Mouse (Mus musculus) CH12.LX (cell line): Measurements from ENCODE around the gene Ppp4r3b. TPM values are rescaled to one million over a fixed set of nuclear protein-coding genes. Genes with fewer than 3 reads are reported as not detected.

ENCODE experiments used
- DNase-seq: peaks from one replicate; pipeline ENCODE4 v3.0.0-alpha.2; 2013; ENCODE audit errors: extremely low read depth
- H3K27ac ChIP-seq: 2 replicates; pipeline ENCODE4 v1.5.1; 2012; ENCODE audit warnings: low read depth, mild to moderate bottlenecking, control low read depth, moderate library complexity; ENCODE audit not compliant: insufficient read depth
- H3K27me3 ChIP-seq: replicated peaks from 2 replicates; pipeline ENCODE3; 2012; ENCODE audit warnings: inconsistent platforms
- H3K36me3 ChIP-seq, 2 experiments: replicated peaks in 1 of 2; 2 replicates each; pipeline versions ENCODE3 to v1.6.1; 2012; ENCODE audit warnings: inconsistent platforms in 1 of 2, low read length in 1 of 2, mild to moderate bottlenecking in 1 of 2, mixed read lengths in 1 of 2, moderate library complexity in 1 of 2; ENCODE audit not compliant: control insufficient read depth in 1 of 2, insufficient read depth in 1 of 2
- H3K4me1 ChIP-seq, 2 experiments: 2 replicates each; pipeline ENCODE4 v1.6.1; 2012; ENCODE audit warnings: inconsistent platforms in 1 of 2, moderate library complexity in 1 of 2; ENCODE audit not compliant: insufficient read depth in 2 of 2, control insufficient read depth in 1 of 2
- H3K4me2 ChIP-seq: 2 replicates; pipeline ENCODE4 v1.6.1; 2012; ENCODE audit warnings: low read depth, mild to moderate bottlenecking, control low read depth; ENCODE audit not compliant: poor library complexity, insufficient read depth, severe bottlenecking
- H3K4me3 ChIP-seq, 3 experiments: fragments of 150-350 bp in 1 of 3; sonication (generic) in 1 of 3; replicated peaks in 1 of 3; 2 replicates each; pipeline versions ENCODE3 to v1.5.1; 2011 to 2012; ENCODE audit warnings: low read depth in 2 of 3, low read length in 2 of 3, mild to moderate bottlenecking in 2 of 3, moderate library complexity in 2 of 3, control low read depth in 1 of 3, improper control_type of control experiment in 1 of 3, inconsistent platforms in 1 of 3, mixed read lengths in 1 of 3; ENCODE audit not compliant: poor library complexity in 1 of 3
- H3K79me2 ChIP-seq: replicated peaks from 2 replicates; pipeline ENCODE4 v1.6.1; 2012; ENCODE audit warnings: mild to moderate bottlenecking, moderate library complexity; ENCODE audit not compliant: control insufficient read depth, poor library complexity, insufficient read depth, severe bottlenecking; ENCODE audit errors: extremely low read depth
- H3K9ac ChIP-seq: 2 replicates; pipeline ENCODE4 v1.6.1; 2012; ENCODE audit warnings: low read depth, mild to moderate bottlenecking, control low read depth, moderate library complexity; ENCODE audit not compliant: insufficient read depth
- H3K9me3 ChIP-seq: replicated peaks from 2 replicates; pipeline ENCODE3; 2012; ENCODE audit warnings: low read length, inconsistent platforms, mixed read lengths
- CHD2 ChIP-seq: IDR thresholded peaks from 2 replicates; pipeline ENCODE4 v1.6.1; 2011; ENCODE audit warnings: low read length, improper control_type of control experiment
- CTCF ChIP-seq, 2 experiments: IDR thresholded peaks in 1 of 2; conservative IDR thresholded peaks in 1 of 2; 2 replicates each; pipeline ENCODE4 v1.5.1; 2011 to 2012; ENCODE audit warnings: low read depth in 2 of 2, low read length in 2 of 2, improper control_type of control experiment in 1 of 2, inconsistent platforms in 1 of 2, mild to moderate bottlenecking in 1 of 2, moderate library complexity in 1 of 2
- EP300 ChIP-seq: IDR thresholded peaks from 2 replicates; pipeline ENCODE4 v1.6.1; 2011; ENCODE audit warnings: low read length, improper control_type of control experiment
- ETS1 ChIP-seq: conservative IDR thresholded peaks from 2 replicates; pipeline ENCODE4 v1.6.1; 2012; ENCODE audit warnings: low read depth, mild to moderate bottlenecking, inconsistent platforms, low read length, improper control_type of control experiment, moderate library complexity
- GABPA ChIP-seq: IDR thresholded peaks from 2 replicates; pipeline ENCODE4 v1.6.1; 2012; ENCODE audit warnings: low read depth, low read length, improper control_type of control experiment, inconsistent platforms; ENCODE audit not compliant: insufficient replicate concordance
- HCFC1 ChIP-seq: IDR thresholded peaks from 2 replicates; pipeline ENCODE4 v1.6.1; 2012; ENCODE audit warnings: low read depth, mild to moderate bottlenecking, inconsistent platforms, low read length, improper control_type of control experiment
- IRF4 ChIP-seq: IDR thresholded peaks from 2 replicates; pipeline ENCODE4 v1.6.1; 2014; ENCODE audit warnings: low read depth, mild to moderate bottlenecking, inconsistent platforms, low read length, improper control_type of control experiment
- JUND ChIP-seq: conservative IDR thresholded peaks from 2 replicates; pipeline ENCODE4 v1.6.1; 2011; ENCODE audit warnings: low read depth, low read length, improper control_type of control experiment
- KAT2A ChIP-seq: IDR thresholded peaks from 2 replicates; pipeline ENCODE4 v1.6.1; 2012; ENCODE audit warnings: low read length, improper control_type of control experiment, inconsistent platforms; ENCODE audit not compliant: insufficient replicate concordance
- MAFK ChIP-seq: IDR thresholded peaks from 2 replicates; pipeline ENCODE4 v1.6.1; 2011; ENCODE audit warnings: low read length, improper control_type of control experiment; ENCODE audit not compliant: insufficient replicate concordance
- MAZ ChIP-seq: IDR thresholded peaks from 2 replicates; pipeline ENCODE4 v1.6.1; 2012; ENCODE audit warnings: low read depth, mild to moderate bottlenecking, inconsistent platforms, low read length, improper control_type of control experiment, moderate library complexity
- MEF2A ChIP-seq: IDR thresholded peaks from 2 replicates; pipeline ENCODE4 v1.6.1; 2014; ENCODE audit warnings: low read depth, mild to moderate bottlenecking, inconsistent platforms, low read length, improper control_type of control experiment, borderline replicate concordance
- MXI1 ChIP-seq: IDR thresholded peaks from 2 replicates; pipeline ENCODE4 v1.6.1; 2011; ENCODE audit warnings: mild to moderate bottlenecking, low read depth, low read length, improper control_type of control experiment
- MYC ChIP-seq: IDR thresholded peaks from 2 replicates; pipeline ENCODE4 v1.6.1; 2011; ENCODE audit warnings: low read depth, mild to moderate bottlenecking, improper control_type of control experiment, low read length
- POLR2A ChIP-seq: IDR thresholded peaks from 2 replicates; pipeline ENCODE4 v1.6.1; 2011; ENCODE audit warnings: low read depth, mild to moderate bottlenecking, improper control_type of control experiment, low read length
- POLR2AphosphoS2 ChIP-seq: IDR thresholded peaks from 2 replicates; pipeline ENCODE4 v1.6.1; 2011; ENCODE audit warnings: low read depth, low read length, improper control_type of control experiment
- RAD21 ChIP-seq: IDR thresholded peaks from 2 replicates; pipeline ENCODE4 v1.6.1; 2011; ENCODE audit warnings: low read depth, mild to moderate bottlenecking, low read length, improper control_type of control experiment, moderate library complexity
- SMC3 ChIP-seq: IDR thresholded peaks from 2 replicates; pipeline ENCODE4 v1.6.1; 2011; ENCODE audit warnings: low read depth, low read length, improper control_type of control experiment
- TBP ChIP-seq: conservative IDR thresholded peaks from 2 replicates; pipeline ENCODE4 v1.6.1; 2011; ENCODE audit warnings: low read depth, low read length, improper control_type of control experiment
- TCF12 ChIP-seq: IDR thresholded peaks from 2 replicates; pipeline ENCODE4 v1.6.1; 2014; ENCODE audit warnings: low read depth, mild to moderate bottlenecking, inconsistent platforms, low read length, improper control_type of control experiment
- USF1 ChIP-seq: IDR thresholded peaks from 2 replicates; pipeline ENCODE4 v1.6.1; 2014; ENCODE audit warnings: low read depth, mild to moderate bottlenecking, inconsistent platforms, low read length, improper control_type of control experiment
- ZC3H11A ChIP-seq: IDR thresholded peaks from 2 replicates; pipeline ENCODE4 v1.6.1; 2012; ENCODE audit warnings: low read depth, mild to moderate bottlenecking, inconsistent platforms, low read length, improper control_type of control experiment
- ZKSCAN1 ChIP-seq: IDR thresholded peaks from 2 replicates; pipeline ENCODE4 v1.6.1; 2012; ENCODE audit warnings: low read depth, inconsistent platforms, low read length, improper control_type of control experiment, borderline replicate concordance
- ZMIZ1 ChIP-seq: IDR thresholded peaks from 2 replicates; pipeline ENCODE4 v1.6.1; 2012; ENCODE audit warnings: low read depth, mild to moderate bottlenecking, inconsistent platforms, low read length, improper control_type of control experiment
- dilution Hi-C: fragments of 300-500 bp; cut with MboI; formaldehyde crosslinking; loops from 2 replicates; pipeline ENCODE4 v1.14.3; 2020; ENCODE audit warnings: low sequenced_read_pairs; ENCODE audit not compliant: extremely low pct_unique_long_range_greater_than_20kb, extremely low pct_ligation_motif_present
- in situ Hi-C: fragments of 300-500 bp; cut with MboI; formaldehyde crosslinking; loops from 3 replicates; pipeline ENCODE4 v1.14.3; 2019; ENCODE audit warnings: low sequenced_read_pairs, low pct_ligation_motif_present, low pct_unique_long_range_greater_than_20kb, mixed read lengths
- polyA plus RNA-seq: library from polyadenylated mRNA; unstranded; fragments of >175 nt; gene quantifications from 2 replicates; pipeline ENCODE4 v1.2.1, GENCODE M21; 2012; ENCODE audit warnings: low read depth; ENCODE audit not compliant: insufficient read length
- total RNA-seq, 2 experiments: library from RNA; depleted of rRNA; stranded (reverse); fragments of 300-350 nt in 1 of 2; fragments of >200 nt in 1 of 2; gene quantifications; 2 replicates each; pipeline ENCODE4 v1.2.3; 2012 to 2014

Gene Ppp4r3b
- total and polyA plus RNA-seq, 3 experiments: 95.5 to 127 (median 116) TPM

DNA sequence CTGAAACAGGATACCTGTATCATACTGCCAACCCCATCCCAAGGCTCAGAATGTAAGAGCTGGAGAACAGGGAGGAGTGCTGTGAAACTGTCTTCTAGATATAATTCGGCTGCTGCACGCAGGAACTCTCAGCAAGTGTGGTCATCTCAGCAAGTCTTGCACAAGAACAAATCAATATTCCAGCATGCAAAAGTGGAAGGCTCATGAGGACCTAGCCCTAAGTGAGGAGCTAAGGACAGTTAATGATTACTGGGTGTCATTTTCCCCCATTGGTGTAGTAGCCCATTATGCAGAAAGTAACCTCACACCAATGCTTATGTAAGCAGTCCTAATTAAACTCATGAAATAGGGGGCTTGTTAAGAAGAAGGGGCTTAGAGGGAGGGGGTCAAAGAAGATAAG is 56.3 kb downstream of the Ppp4r3b start:
- in situ Hi-C loops: no loop called here
- no peak overlapping the region for H3K27ac ChIP-seq
- no peaks in the 10 kb centered on the region for H3K4me1 ChIP-seq
- H3K27me3 ChIP-seq: no peaks in the 10 kb centered on the region
- TF ChIP-seq TCF12: no peak
- TF ChIP-seq KAT2A: no peak
- no peak for TF ChIP-seq MXI1
- TF ChIP-seq JUND: no peak
- TF ChIP-seq ZC3H11A: no peak
- no peak for TF ChIP-seq USF1
- TF ChIP-seq ZKSCAN1: no peak
- no peak for TF ChIP-seq POLR2A
- TF ChIP-seq MYC: no peak
- TF ChIP-seq MEF2A: no peak
- no peak for TF ChIP-seq ETS1
- TF ChIP-seq IRF4: no peak
- TF ChIP-seq GABPA: no peak
- no peak for TF ChIP-seq EP300
- no peak for TF ChIP-seq CTCF (conservative IDR thresholded peaks at IDR 0.05 in 1 of 2, IDR thresholded peaks at IDR 0.05 in 1 of 2; ENCODE audit: low read depth in 2 of 2, low read length in 2 of 2)
- no peak for TF ChIP-seq HCFC1
- no peak for TF ChIP-seq CHD2
- no peak for TF ChIP-seq RAD21
- TF ChIP-seq TBP: no peak
- H3K4me2 ChIP-seq: no peak overlapping the region
- no peaks in the 10 kb centered on the region for H3K9me3 ChIP-seq
- dilution Hi-C loops: no loop called here
- peaks cover 51 to 88% of the 10 kb centered on the region in 2 experiments for H3K36me3 ChIP-seq
- no peak overlapping the region for H3K4me3 ChIP-seq
- no peak overlapping the region for H3K9ac ChIP-seq
- 0 out of 2 replicates have a peak, but pooled peaks cover 2% of the 10 kb centered on the region for H3K79me2 ChIP-seq
- DNase-seq: no peak

DNA sequence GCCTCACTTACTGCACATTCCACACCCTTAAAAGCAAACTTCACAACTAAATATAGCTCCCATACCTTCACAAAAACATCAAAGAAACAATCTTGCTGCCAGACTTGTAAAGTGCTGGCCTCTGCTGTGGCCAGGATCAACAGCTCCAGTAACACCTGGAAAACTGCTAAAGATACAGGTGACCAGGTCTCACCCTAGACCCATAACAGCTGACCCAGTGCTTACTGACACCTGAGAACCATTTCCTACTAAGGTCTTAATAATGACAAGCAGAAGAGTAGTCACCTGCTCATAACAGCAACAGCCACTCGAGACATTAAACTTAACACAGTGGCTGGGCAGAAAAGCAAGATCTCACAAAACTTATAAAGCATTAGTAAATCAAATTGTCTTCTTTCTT is 60.9 kb downstream of the Ppp4r3b start:
- no peak for TF ChIP-seq MAZ
- TF ChIP-seq KAT2A: no peak
- TF ChIP-seq MXI1: no peak
- TF ChIP-seq ETS1: no peak
- no peak for TF ChIP-seq ZC3H11A
- TF ChIP-seq TCF12: no peak
- no peak for TF ChIP-seq ZMIZ1
- no peak for TF ChIP-seq MAFK
- no peak for TF ChIP-seq CTCF (conservative IDR thresholded peaks at IDR 0.05 in 1 of 2, IDR thresholded peaks at IDR 0.05 in 1 of 2; ENCODE audit: low read depth in 2 of 2, low read length in 2 of 2)
- no peak; the same call in 1 of the 2 replicates for TF ChIP-seq POLR2AphosphoS2
- no peak for TF ChIP-seq SMC3
- no peak for TF ChIP-seq POLR2A
- TF ChIP-seq HCFC1: no peak
- H3K4me1 ChIP-seq: no peaks in the 10 kb centered on the region
- H3K79me2 ChIP-seq: no peaks in the 10 kb centered on the region
- no peaks in the 10 kb centered on the region for H3K27me3 ChIP-seq
- no peak overlapping the region for H3K27ac ChIP-seq
- dilution Hi-C loops (no loop called here), in situ Hi-C loops (no loop called here)
- H3K9me3 ChIP-seq: no peaks in the 10 kb centered on the region
- no peak for DNase-seq
- peaks cover 32 to 65% of the 10 kb centered on the region in 2 experiments for H3K36me3 ChIP-seq
- no peak overlapping the region for H3K4me2 ChIP-seq
- H3K4me3 ChIP-seq: no peak overlapping the region
- H3K9ac ChIP-seq: no peak overlapping the region
